Mouse (Mus musculus): ENCODE results near the gene Olfr1321.

Gene Olfr1321

GRCm38 (mm10) chrX:49734959-49735358, at the start of gene Olfr1321:
Olfr1321 (minus strand) TSS chrX:49735059.
- DNase-seq: no peak

- DNase-seq: peak; percentile 0
Measured at GRCm38 (mm10) chrX:49770828-49771227, 36.0 kb upstream of the Olfr1321 start.

DNA sequence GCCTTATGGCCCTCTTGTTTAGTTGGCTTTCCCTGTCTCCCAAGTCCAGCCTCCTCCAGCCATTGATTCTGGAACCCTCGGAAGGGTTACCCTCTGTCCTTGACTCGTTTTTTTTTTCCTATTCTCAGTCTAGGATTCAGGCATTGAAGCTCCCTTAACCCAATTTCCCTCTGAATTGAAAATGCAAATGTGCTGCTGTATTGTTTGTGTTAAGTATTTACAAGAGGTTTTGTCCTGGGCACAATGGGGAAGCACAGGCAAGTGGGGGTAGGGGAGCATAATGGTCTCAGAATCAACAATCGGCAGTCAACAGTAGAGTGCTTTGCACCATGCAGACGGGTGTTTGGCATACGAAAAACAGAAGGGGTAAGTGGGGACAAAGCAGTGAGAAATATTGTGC, 10.3 kb upstream of the Olfr1321 start:
- DNase-seq: no peak
